8 mouse cellular contexts compared by ENCODE assay signal in the genomic region with DNA sequence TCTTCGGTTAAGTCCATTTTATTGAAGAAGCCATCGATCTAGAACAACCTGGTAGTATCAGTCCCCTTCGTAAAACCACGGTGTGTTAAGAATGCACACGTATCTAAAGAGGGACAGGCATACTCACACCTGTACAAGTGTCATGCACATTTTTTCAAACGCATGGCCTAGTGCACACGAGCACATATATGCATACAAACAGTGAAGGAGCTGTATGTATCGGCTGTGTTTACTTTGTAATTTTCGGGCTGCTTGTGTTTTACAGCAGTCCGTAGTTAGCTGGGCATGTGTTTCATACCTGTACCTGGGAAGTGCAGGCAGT. TPM values are rescaled to one million over a fixed set of nuclear protein-coding genes. Genes with fewer than 3 reads are reported as not detected.
DNase-seq lines count a peak whose midpoint lies in the region; ATAC-seq and TF ChIP-seq lines count a peak whose summit lies in the region.

No protein-coding gene starts in this region.

- WGBS in kidney, embryonic 15.5 days = 24% methylated on average over 10 of the region's 10 CpGs
- 26% methylated on average over 10 of the region's 10 CpGs for WGBS in hindbrain, postnatal 0 days
- 30% methylated on average over 10 of the region's 10 CpGs for whole genome bisulfite sequencing in midbrain, postnatal 0 days

- no peaks in the 10 kb centered on the region for H3K27me3 ChIP-seq in kidney, embryonic 15.5 days
- H3K27me3 ChIP-seq in hindbrain, postnatal 0 days (ENCODE audit: insufficient read depth, low read length) = no peaks in the 10 kb centered on the region
- no peaks in the 10 kb centered on the region for H3K27me3 ChIP-seq in midbrain, postnatal 0 days (ENCODE audit: insufficient read depth, low read length)

- peak overlapping the region; percentile 72 for H3K4me2 ChIP-seq in kidney, embryonic 15.5 days
- H3K4me2 ChIP-seq in hindbrain, postnatal 0 days (ENCODE audit: low read depth, low read length) = peak overlapping the region; percentile 58
- H3K4me2 ChIP-seq in midbrain, postnatal 0 days (ENCODE audit: low read depth, low read length, poor library complexity, severe bottlenecking) = peak overlapping the region; percentile 64

- peak overlapping the region; percentile 87 for H3K27ac ChIP-seq in kidney, embryonic 15.5 days
- peak overlapping the region; percentile 44; the same call in 1 of the 2 replicates for H3K27ac ChIP-seq in cortical plate, adult 2 months (ENCODE audit: insufficient read depth, low read length)
- peak overlapping the region; percentile 91 for H3K27ac ChIP-seq in hindbrain, postnatal 0 days
- peak overlapping the region; percentile 87 for H3K27ac ChIP-seq in midbrain, postnatal 0 days (ENCODE audit: low read depth, low read length)

- no peak for TF ChIP-seq CTCF in cortical plate, adult 2 months (IDR thresholded peaks at IDR 0.05; ENCODE audit: extremely low read depth, insufficient read depth, low read length)
- TF ChIP-seq CTCF in hindbrain, postnatal 0 days (IDR thresholded peaks at IDR 0.05; ENCODE audit: low read depth) = no peak
- no peak for TF ChIP-seq CTCF in midbrain, postnatal 0 days (IDR thresholded peaks at IDR 0.05)

- peak overlapping the region; percentile 60 for H3K9ac ChIP-seq in kidney, embryonic 15.5 days
- H3K9ac ChIP-seq in hindbrain, postnatal 0 days (replicated peaks; ENCODE audit: low read length) = peak overlapping the region; percentile 60
- H3K9ac ChIP-seq in midbrain, postnatal 0 days (replicated peaks; ENCODE audit: low read length, poor library complexity, severe bottlenecking) = peak overlapping the region; percentile 55

- no peaks in the 10 kb centered on the region for H3K9me3 ChIP-seq in kidney, embryonic 15.5 days (replicated peaks)
- no peaks in the 10 kb centered on the region for H3K9me3 ChIP-seq in hindbrain, postnatal 0 days (ENCODE audit: low read length)
- H3K9me3 ChIP-seq in midbrain, postnatal 0 days (ENCODE audit: low read length) = no peaks in the 10 kb centered on the region

- TF ChIP-seq POLR2A in cortical plate, adult 2 months (IDR thresholded peaks at IDR 0.05; ENCODE audit: extremely low read depth, insufficient read depth, low read length) = no peak

- peaks cover 18% of the 10 kb centered on the region for H3K4me1 ChIP-seq in kidney, embryonic 15.5 days
- H3K4me1 ChIP-seq in cortical plate, adult 2 months (ENCODE audit: control insufficient read depth, insufficient read depth, low read length) = peaks cover 6% of the 10 kb centered on the region
- peaks cover 7% of the 10 kb centered on the region for H3K4me1 ChIP-seq in hindbrain, postnatal 0 days (ENCODE audit: insufficient read depth, low read length)
- H3K4me1 ChIP-seq in midbrain, postnatal 0 days (ENCODE audit: insufficient read depth, low read length) = peaks cover 6% of the 10 kb centered on the region; the same call in 1 of the 2 replicates

- peaks cover 21% of the 10 kb centered on the region for H3K36me3 ChIP-seq in kidney, embryonic 15.5 days
- peaks cover 6% of the 10 kb centered on the region for H3K36me3 ChIP-seq in hindbrain, postnatal 0 days (ENCODE audit: insufficient read depth, low read length)
- peaks cover 4% of the 10 kb centered on the region for H3K36me3 ChIP-seq in midbrain, postnatal 0 days (ENCODE audit: insufficient read depth, low read length)

- peak overlapping the region; percentile 47 for H3K4me3 ChIP-seq in kidney, embryonic 15.5 days (replicated peaks)
- peak overlapping the region; percentile 16 for H3K4me3 ChIP-seq in cortical plate, adult 2 months (ENCODE audit: insufficient read depth, low read length)
- H3K4me3 ChIP-seq in hindbrain, postnatal 0 days (ENCODE audit: low read length) = peak overlapping the region; percentile 41
- peak overlapping the region; percentile 42 for H3K4me3 ChIP-seq in midbrain, postnatal 0 days (ENCODE audit: low read depth, low read length)

- no peak for DNase-seq in kidney, postnatal 10 days
- DNase-seq in hindbrain, postnatal 0 days (ENCODE audit: low spot score) = no peak
- DNase-seq in midbrain, postnatal 0 days (ENCODE audit: low spot score) = no peak
- no peak for DNase-seq in retina, embryonic 14.5 days (ENCODE audit: low spot score)
- DNase-seq in thymus, postnatal 4 days = no peak
- no peak for DNase-seq in cerebellum, adult 11 months

- ATAC-seq in kidney, embryonic 15.5 days (replicated peaks; ENCODE audit: low FRiP score) = no peak; the same call in 1 of the 2 replicates
- peak; percentile 44 for ATAC-seq in hindbrain, postnatal 0 days
- peak; percentile 17; the same call in 1 of the 2 replicates for ATAC-seq in midbrain, postnatal 0 days (ENCODE audit: low FRiP score)

RNA-seq across cellular contexts. Expression of a gene that starts 25.5 kb away (rescaled TPM):
- 63.2 and 65.9 TPM in 2 replicates for polyA plus RNA-seq in kidney, embryonic 15.5 days (2015; fragmentation: Nextera tagmentation; extraction: Ambion mirVana)
- polyA plus RNA-seq in cortical plate, adult 2 months (2012; rRNA removed) = 27.6 and 28.7 TPM in 2 replicates
- total RNA-seq in hindbrain, postnatal 0 days (2014; rRNA removed) = 46.1 and 51.9 TPM in 2 replicates
- polyA plus RNA-seq in hindbrain, postnatal 0 days (2015; fragmentation: Nextera tagmentation; extraction: Ambion mirVana) = 34.5 and 35.1 TPM in 2 replicates
- total RNA-seq in midbrain, postnatal 0 days (2014; rRNA removed) = 48.9 and 50.1 TPM in 2 replicates
- 34.5 and 35.4 TPM in 2 replicates for polyA plus RNA-seq in midbrain, postnatal 0 days (2015; fragmentation: Nextera tagmentation; extraction: Ambion mirVana)

RNA-seq across cellular contexts. Expression of a gene that starts 33.0 kb away (rescaled TPM):
- 124 and 125 TPM in 2 replicates for polyA plus RNA-seq in kidney, embryonic 15.5 days (2015; fragmentation: Nextera tagmentation; extraction: Ambion mirVana)
- 21.7 and 23.2 TPM in 2 replicates for polyA plus RNA-seq in cortical plate, adult 2 months (2012; rRNA removed)
- total RNA-seq in hindbrain, postnatal 0 days (2014; rRNA removed) = 33.7 TPM in 2 replicates
- polyA plus RNA-seq in hindbrain, postnatal 0 days (2015; fragmentation: Nextera tagmentation; extraction: Ambion mirVana) = 84.0 and 95.5 TPM in 2 replicates
- total RNA-seq in midbrain, postnatal 0 days (2014; rRNA removed) = 43.8 and 54.7 TPM in 2 replicates
- 124 TPM in 2 replicates for polyA plus RNA-seq in midbrain, postnatal 0 days (2015; fragmentation: Nextera tagmentation; extraction: Ambion mirVana)
